Mouse (Mus musculus): ENCODE measurements around the gene Lect2. TPM values are rescaled to one million over a fixed set of nuclear protein-coding genes. Genes with fewer than 3 reads are reported as not detected.

The Lect2 gene
- polyA plus RNA-seq, 1 experiment from 2014 or later, result not detected

GRCm38 (mm10) chr13:56581512-56581911 lies 33.2 kb upstream of the Lect2 start:
- WGBS, result 19% methylated on average over 3 of the region's 3 CpGs
- Histone ChIP-seq H3K4me1 (replicated peaks) (peaks cover 22% of the 10 kb centered on the region), H3K36me3 (no peaks in the 10 kb centered on the region), H3K9ac (no peak overlapping the region), H3K9me3 (replicated peaks) (no peaks in the 10 kb centered on the region), H3K27me3 (no peaks in the 10 kb centered on the region), H3K4me3 (no peak overlapping the region), H3K27ac (peak overlapping the region; percentile 75), H3K4me2 (no peak overlapping the region)
- no peak for ATAC-seq (replicated peaks; ENCODE audit: insufficient number of reproducible peaks, insufficient read depth, low FRiP score, low read depth)

- no peaks in the 10 kb centered on the region for H3K27me3 ChIP-seq
- ATAC-seq (replicated peaks; ENCODE audit: insufficient number of reproducible peaks, insufficient read depth, low FRiP score, low read depth), result no peak
- WGBS, result 82% methylated on average over 5 of the region's 5 CpGs
- no peaks in the 10 kb centered on the region for H3K9me3 ChIP-seq (replicated peaks)
- H3K4me1 ChIP-seq (replicated peaks), result peaks cover 22% of the 10 kb centered on the region
- H3K36me3 ChIP-seq, result no peaks in the 10 kb centered on the region
- H3K27ac ChIP-seq, result no peak overlapping the region
- H3K4me3 ChIP-seq, result no peak overlapping the region
- H3K4me2 ChIP-seq, result no peak overlapping the region
- no peak overlapping the region for H3K9ac ChIP-seq
Observed at GRCm38 (mm10) chr13:56580450-56580849, 32.1 kb upstream of the Lect2 start.

GRCm38 (mm10) chr13:56578097-56578496 lies 29.8 kb upstream of the Lect2 start:
- no peak for ATAC-seq (replicated peaks; ENCODE audit: insufficient number of reproducible peaks, insufficient read depth, low FRiP score, low read depth)
- H3K4me3 ChIP-seq, result no peak overlapping the region
- H3K27ac ChIP-seq, result no peak overlapping the region
- peaks cover 19% of the 10 kb centered on the region for H3K4me1 ChIP-seq (replicated peaks)
- no peak overlapping the region for H3K4me2 ChIP-seq
- no peaks in the 10 kb centered on the region for H3K27me3 ChIP-seq
- H3K9me3 ChIP-seq (replicated peaks), result no peaks in the 10 kb centered on the region
- no peaks in the 10 kb centered on the region for H3K36me3 ChIP-seq
- H3K9ac ChIP-seq, result no peak overlapping the region
- WGBS, result 50% methylated on average over 5 of the region's 5 CpGs

GRCm38 (mm10) chr13:56575701-56576321 lies 27.5 kb upstream of the Lect2 start:
- no peaks in the 10 kb centered on the region for H3K9me3 ChIP-seq (replicated peaks)
- H3K27ac ChIP-seq, result peak overlapping the region; percentile 64
- peak; percentile 56; the same call in 1 of the 2 replicates for ATAC-seq (replicated peaks; ENCODE audit: insufficient number of reproducible peaks, insufficient read depth, low FRiP score, low read depth)
- H3K36me3 ChIP-seq, result no peaks in the 10 kb centered on the region
- no peak overlapping the region for H3K4me3 ChIP-seq
- no peaks in the 10 kb centered on the region for H3K4me1 ChIP-seq (replicated peaks)
- WGBS, result 43% methylated on average over 12 of the region's 12 CpGs
- H3K4me2 ChIP-seq, result no peak overlapping the region
- H3K9ac ChIP-seq, result no peak overlapping the region
- no peaks in the 10 kb centered on the region for H3K27me3 ChIP-seq

- Histone ChIP-seq H3K4me2 (no peak overlapping the region), H3K27me3 (0 out of 2 replicates have a peak, but pooled peaks cover 1% of the 10 kb centered on the region), H3K9me3 (replicated peaks) (no peaks in the 10 kb centered on the region), H3K4me3 (no peak overlapping the region), H3K27ac (no peak overlapping the region), H3K4me1 (replicated peaks) (no peaks in the 10 kb centered on the region), H3K9ac (no peak overlapping the region), H3K36me3 (no peaks in the 10 kb centered on the region)
- ATAC-seq (replicated peaks; ENCODE audit: insufficient number of reproducible peaks, insufficient read depth, low FRiP score, low read depth), result no peak
- WGBS, result 72% methylated on average over 4 of the region's 4 CpGs
Observed at GRCm38 (mm10) chr13:56575074-56575473, 26.8 kb upstream of the Lect2 start.

GRCm38 (mm10) chr13:56571645-56572044 lies 23.3 kb upstream of the Lect2 start:
- Histone ChIP-seq H3K4me1 (replicated peaks) (no peaks in the 10 kb centered on the region), H3K4me3 (no peak overlapping the region), H3K36me3 (no peaks in the 10 kb centered on the region), H3K9ac (no peak overlapping the region), H3K4me2 (no peak overlapping the region), H3K9me3 (replicated peaks) (no peaks in the 10 kb centered on the region), H3K27ac (no peak overlapping the region), H3K27me3 (0 out of 2 replicates have a peak, but pooled peaks cover 3% of the 10 kb centered on the region)
- WGBS, result 78% methylated on average over 8 of the region's 8 CpGs
- no peak for ATAC-seq (replicated peaks; ENCODE audit: insufficient number of reproducible peaks, insufficient read depth, low FRiP score, low read depth)

GRCm38 (mm10) chr13:56566336-56566735 lies 18.0 kb upstream of the Lect2 start:
- H3K4me3 ChIP-seq, result no peak overlapping the region
- no peak overlapping the region for H3K27ac ChIP-seq
- H3K9me3 ChIP-seq (replicated peaks), result no peaks in the 10 kb centered on the region
- no peak overlapping the region for H3K9ac ChIP-seq
- H3K4me1 ChIP-seq (replicated peaks), result 0 out of 2 replicates have a peak, but pooled peaks cover 4% of the 10 kb centered on the region
- ATAC-seq (replicated peaks; ENCODE audit: insufficient number of reproducible peaks, insufficient read depth, low FRiP score, low read depth), result no peak
- 0 out of 2 replicates have a peak, but pooled peaks cover 3% of the 10 kb centered on the region for H3K27me3 ChIP-seq
- no peak overlapping the region for H3K4me2 ChIP-seq
- WGBS, result 55% methylated on average over 10 of the region's 10 CpGs
- H3K36me3 ChIP-seq, result no peaks in the 10 kb centered on the region

GRCm38 (mm10) chr13:56563075-56563474 lies 14.8 kb upstream of the Lect2 start:
- WGBS, result 36% methylated on average over 6 of the region's 6 CpGs
- H3K27me3 ChIP-seq, result no peaks in the 10 kb centered on the region
- H3K9me3 ChIP-seq (replicated peaks), result no peaks in the 10 kb centered on the region
- no peak overlapping the region for H3K4me3 ChIP-seq
- H3K9ac ChIP-seq, result no peak overlapping the region
- no peak for ATAC-seq (replicated peaks; ENCODE audit: insufficient number of reproducible peaks, insufficient read depth, low FRiP score, low read depth)
- 0 out of 2 replicates have a peak, but pooled peaks cover 4% of the 10 kb centered on the region for H3K4me1 ChIP-seq (replicated peaks)
- no peaks in the 10 kb centered on the region for H3K36me3 ChIP-seq
- no peak overlapping the region for H3K27ac ChIP-seq
- H3K4me2 ChIP-seq, result no peak overlapping the region

GRCm38 (mm10) chr13:56561129-56561528 lies 12.8 kb upstream of the Lect2 start:
- Histone ChIP-seq H3K27me3 (no peaks in the 10 kb centered on the region), H3K9ac (no peak overlapping the region), H3K4me1 (replicated peaks) (peaks cover 3% of the 10 kb centered on the region), H3K9me3 (replicated peaks) (no peaks in the 10 kb centered on the region), H3K4me2 (no peak overlapping the region), H3K27ac (no peak overlapping the region), H3K4me3 (no peak overlapping the region), H3K36me3 (no peaks in the 10 kb centered on the region)
- no peak for ATAC-seq (replicated peaks; ENCODE audit: insufficient number of reproducible peaks, insufficient read depth, low FRiP score, low read depth)
- 71% methylated on average over 8 of the region's 8 CpGs for WGBS

GRCm38 (mm10) chr13:56559841-56560370 lies 11.6 kb upstream of the Lect2 start:
- WGBS, result 86% methylated on average over 6 of the region's 6 CpGs
- Histone ChIP-seq H3K36me3 (no peaks in the 10 kb centered on the region), H3K4me3 (no peak overlapping the region), H3K27ac (no peak overlapping the region), H3K9ac (no peak overlapping the region), H3K27me3 (no peaks in the 10 kb centered on the region), H3K9me3 (replicated peaks) (no peaks in the 10 kb centered on the region), H3K4me2 (no peak overlapping the region), H3K4me1 (replicated peaks) (peaks cover 5% of the 10 kb centered on the region)
- ATAC-seq (replicated peaks; ENCODE audit: insufficient number of reproducible peaks, insufficient read depth, low FRiP score, low read depth), result no peak

- WGBS, result 39% methylated on average over 3 of the region's 3 CpGs
- no peaks in the 10 kb centered on the region for H3K9me3 ChIP-seq (replicated peaks)
- H3K4me2 ChIP-seq, result no peak overlapping the region
- no peak overlapping the region for H3K4me3 ChIP-seq
- no peak overlapping the region for H3K27ac ChIP-seq
- H3K36me3 ChIP-seq, result no peaks in the 10 kb centered on the region
- no peaks in the 10 kb centered on the region for H3K27me3 ChIP-seq
- peaks cover 8% of the 10 kb centered on the region for H3K4me1 ChIP-seq (replicated peaks)
- ATAC-seq (replicated peaks; ENCODE audit: insufficient number of reproducible peaks, insufficient read depth, low FRiP score, low read depth), result no peak
- no peak overlapping the region for H3K9ac ChIP-seq
Observed at GRCm38 (mm10) chr13:56558811-56559210, 10.5 kb upstream of the Lect2 start.

- Histone ChIP-seq H3K9ac (no peak overlapping the region), H3K36me3 (no peaks in the 10 kb centered on the region), H3K4me1 (replicated peaks) (peaks cover 16% of the 10 kb centered on the region), H3K4me3 (no peak overlapping the region), H3K9me3 (replicated peaks) (no peaks in the 10 kb centered on the region), H3K27ac (no peak overlapping the region), H3K27me3 (no peaks in the 10 kb centered on the region), H3K4me2 (no peak overlapping the region)
- ATAC-seq (replicated peaks; ENCODE audit: insufficient number of reproducible peaks, insufficient read depth, low FRiP score, low read depth), result no peak
- 77% methylated on average over 3 of the region's 3 CpGs for WGBS
Observed at GRCm38 (mm10) chr13:56556701-56557100, 8.4 kb upstream of the Lect2 start.
